Mouse (Mus musculus) gastrocnemius, postnatal 10 days (tissue): ENCODE data around the gene Bloc1s3. TPM values are rescaled to one million over a fixed set of nuclear protein-coding genes. Genes with fewer than 3 reads are reported as not detected.

Experiments used
- DNase-seq: peaks from one replicate; pipeline ENCODE4 v3.0.0; 2021; ENCODE audit warnings: mixed read lengths
- long read RNA-seq, 2 experiments: library from polyadenylated mRNA; stranded (forward); transcript quantifications; one replicate each; pipeline ENCODE4 v2.0.0; 2021
- total RNA-seq, 2 experiments: library from RNA; stranded (reverse); gene quantifications; 2 replicates each; pipeline ENCODE4 v1.2.3; 2021

The Bloc1s3 gene
- 1 to 10 TPM; 2.2 to 2.4 TPM for total RNA-seq
- long read RNA-seq, experiment 1, partial matches to known transcripts, result 0 of 2 reads
- long read RNA-seq, experiment 1, other reads (novel, unspliced or antisense), result 2 of 2 reads
- long read RNA-seq, experiment 2, result 0 reads

GRCm38 (mm10) chr7:19508150-19508923, at the start of gene Bloc1s3, which contains the start of gene Trappc6a:
Bloc1s3 (minus strand) TSS chr7:19508367.
Trappc6a (plus strand) TSS chr7:19508395.
- DNase-seq, result peak; percentile 85

- no peak for DNase-seq
Observed at GRCm38 (mm10) chr7:19557086-19557485, 48.9 kb upstream of the Bloc1s3 start.

GRCm38 (mm10) chr7:19554168-19554567, 46.0 kb upstream of the Bloc1s3 start:
- no peak for DNase-seq

GRCm38 (mm10) chr7:19552443-19552842, 44.3 kb upstream of the Bloc1s3 start:
- no peak for DNase-seq

- no peak for DNase-seq
Observed at GRCm38 (mm10) chr7:19551634-19552033, 43.5 kb upstream of the Bloc1s3 start.

- no peak for DNase-seq
Observed at GRCm38 (mm10) chr7:19549394-19549793, 41.2 kb upstream of the Bloc1s3 start.

GRCm38 (mm10) chr7:19547344-19547969, 39.3 kb upstream of the Bloc1s3 start:
- no peak for DNase-seq

GRCm38 (mm10) chr7:19546007-19546406, 37.8 kb upstream of the Bloc1s3 start:
- no peak for DNase-seq

GRCm38 (mm10) chr7:19543584-19543983, 35.4 kb upstream of the Bloc1s3 start:
- DNase-seq, result no peak

- no peak for DNase-seq
Observed at GRCm38 (mm10) chr7:19542155-19542691, 34.1 kb upstream of the Bloc1s3 start.

- no peak for DNase-seq
Observed at GRCm38 (mm10) chr7:19541681-19542154, 33.6 kb upstream of the Bloc1s3 start.

GRCm38 (mm10) chr7:19540771-19541566, 32.8 kb upstream of the Bloc1s3 start:
- no peak for DNase-seq

- DNase-seq, result no peak
Observed at GRCm38 (mm10) chr7:19534676-19535075, 26.5 kb upstream of the Bloc1s3 start.

GRCm38 (mm10) chr7:19532240-19532639, 24.1 kb upstream of the Bloc1s3 start:
- DNase-seq, result no peak

- DNase-seq, result no peak
Observed at GRCm38 (mm10) chr7:19531077-19531476, 22.9 kb upstream of the Bloc1s3 start.

GRCm38 (mm10) chr7:19525105-19525481, 16.9 kb upstream of the Bloc1s3 start:
- DNase-seq, result no peak

GRCm38 (mm10) chr7:19524420-19525104, 16.4 kb upstream of the Bloc1s3 start:
- DNase-seq, result no peak

- DNase-seq, result peak; percentile 63
Observed at GRCm38 (mm10) chr7:19523757-19524419, 15.7 kb upstream of the Bloc1s3 start.

GRCm38 (mm10) chr7:19523017-19523756, 15.0 kb upstream of the Bloc1s3 start:
- no peak for DNase-seq

- DNase-seq, result no peak
Observed at GRCm38 (mm10) chr7:19520032-19520431, 11.9 kb upstream of the Bloc1s3 start.
